Mouse (Mus musculus) gastrocnemius, postnatal 36 days (tissue): ENCODE data around the gene Med26. TPM values are rescaled to one million over a fixed set of nuclear protein-coding genes. Genes with fewer than 3 reads are reported as not detected.

Source experiments
- microRNA-seq, 2 experiments: library from miRNA; unstranded; fragments of <30 nt; microRNA quantifications; one replicate each; pipeline ENCODE4 v1.2.0; 2021
- total RNA-seq, 2 experiments: library from RNA; stranded (reverse); gene quantifications; 2 replicates each; pipeline ENCODE4 v1.2.3; 2021

Med26 gene
- total RNA-seq, 2 experiments from 2014 or later: 8.2 to 8.3 TPM

Small RNAs within 50 kb of the gene (microRNA-seq; reads per million reads assigned to microRNA genes)
- gene Gm28019: 0 reads per million in 2 experiments
- gene Mir7068: 0.74 to 1.4 reads per million in 2 experiments

Other genes starting within 250 kb of the Med26 start
- 1 to 10 TPM; 2.0 to 3.0 TPM for gene Gm10282, start 243.0 kb downstream of the Med26 start, total RNA-seq
- 10 to 100 TPM in 1 of 2 experiments, 1 to 10 TPM in 1; 9.3 to 26.4 TPM for gene Klf2, start 229.2 kb downstream of the Med26 start, total RNA-seq
- gene Eps15l1, start 126.8 kb downstream of the Med26 start, total RNA-seq: 10 to 100 TPM; 23.2 to 24.6 TPM
- 1 to 10 TPM; 2.9 to 3.3 TPM for gene Calr3, start 104.4 kb downstream of the Med26 start, total RNA-seq
- 1 to 10 TPM; 2.7 to 3.4 TPM for gene 1700030K09Rik, start 104.4 kb downstream of the Med26 start, total RNA-seq
- 10 to 100 TPM; 19.9 to 24.8 TPM for gene Cherp, start 73.0 kb downstream of the Med26 start, total RNA-seq
- 10 to 100 TPM; 39.4 to 43.2 TPM for gene Slc35e1, start 55.7 kb downstream of the Med26 start, total RNA-seq
- gene Smim7, start 22.8 kb upstream of the Med26 start, total RNA-seq: 10 to 100 TPM; 61.7 to 70.9 TPM
- gene Tmem38a, start 23.8 kb upstream of the Med26 start, total RNA-seq: 1,000 to 10,000 TPM; 1,177 to 1,186 TPM
- under 1 TPM; 0.41 to 0.54 TPM for gene Nwd1, start 98.4 kb upstream of the Med26 start, total RNA-seq
- gene Sin3b, start 175.0 kb upstream of the Med26 start, total RNA-seq: 10 to 100 TPM; 32.5 to 33.0 TPM
- 1 to 10 TPM in 1 of 2 experiments, under 1 TPM in 1; 0.99 to 1.3 TPM for gene F2rl3, start 213.6 kb upstream of the Med26 start, total RNA-seq